Mouse (Mus musculus) spleen, postnatal 36 days (tissue): ENCODE measurements around the gene Ren1.

Experiments
- DNase-seq, 2 experiments: peaks; one replicate each; pipeline ENCODE4 v3.0.0; 2022; ENCODE audit warnings: low spot score in 2 of 2, mixed read lengths in 1 of 2

Gene Ren1

GRCm38 (mm10) chr1:133375696-133376346 is 25.5 kb downstream of the Ren1 start:
- DNase-seq: no peak

- no peak for DNase-seq
Measured at GRCm38 (mm10) chr1:133377547-133377946, 27.2 kb downstream of the Ren1 start.

GRCm38 (mm10) chr1:133379254-133379985 is 29.1 kb downstream of the Ren1 start:
- no peak for DNase-seq

GRCm38 (mm10) chr1:133379986-133380320 is 29.6 kb downstream of the Ren1 start:
- no peak for DNase-seq

GRCm38 (mm10) chr1:133380347-133381065 is 30.2 kb downstream of the Ren1 start:
- peak in 1 of 2 experiments; percentile 19 for DNase-seq

GRCm38 (mm10) chr1:133382008-133382407 is 31.7 kb downstream of the Ren1 start:
- no peak for DNase-seq

GRCm38 (mm10) chr1:133382552-133383155 is 32.3 kb downstream of the Ren1 start:
- DNase-seq: no peak

GRCm38 (mm10) chr1:133383157-133383783 is 33.0 kb downstream of the Ren1 start:
- no peak for DNase-seq

- peak; percentile 63 for DNase-seq
Measured at GRCm38 (mm10) chr1:133385506-133385905, 35.2 kb downstream of the Ren1 start.

- DNase-seq: no peak
Measured at GRCm38 (mm10) chr1:133386209-133386608, 35.9 kb downstream of the Ren1 start.

GRCm38 (mm10) chr1:133387539-133388268 is 37.4 kb downstream of the Ren1 start:
- DNase-seq: no peak

GRCm38 (mm10) chr1:133394702-133395101 is 44.4 kb downstream of the Ren1 start:
- no peak for DNase-seq

GRCm38 (mm10) chr1:133396693-133397092 is 46.4 kb downstream of the Ren1 start:
- no peak for DNase-seq

GRCm38 (mm10) chr1:133397094-133397482 is 46.8 kb downstream of the Ren1 start:
- DNase-seq: no peak

- DNase-seq: no peak
Measured at GRCm38 (mm10) chr1:133397483-133398237, 47.4 kb downstream of the Ren1 start.

- no peak for DNase-seq
Measured at GRCm38 (mm10) chr1:133400014-133400725, 49.9 kb downstream of the Ren1 start.

- DNase-seq: no peak
Measured at GRCm38 (mm10) chr1:133404005-133404404, 53.7 kb downstream of the Ren1 start.

- no peak for DNase-seq
Measured at GRCm38 (mm10) chr1:133406614-133407013, 56.3 kb downstream of the Ren1 start.

GRCm38 (mm10) chr1:133407436-133407835 is 57.1 kb downstream of the Ren1 start:
- no peak for DNase-seq

GRCm38 (mm10) chr1:133408321-133408720 is 58.0 kb downstream of the Ren1 start:
- no peak for DNase-seq
